Mouse (Mus musculus) stomach, postnatal 0 days (tissue): ENCODE data around the gene 9930022D16Rik. TPM values are rescaled to one million over a fixed set of nuclear protein-coding genes. Genes with fewer than 3 reads are reported as not detected.

Experiments used
- ATAC-seq: fragments of 200-750 bp; cut with Nextera tagmentation; 2 replicates; pipeline ENCODE4 v1.8.0; 2017; ENCODE audit not compliant: low FRiP score, low TSS enrichment
- DNase-seq: peaks from one replicate; pipeline ENCODE4 v3.0.0-alpha.2; 2016; ENCODE audit warnings: low spot score
- H3K27ac ChIP-seq: fragments of 300-500 bp; sonication (generic); replicated peaks from 2 replicates; pipeline ENCODE4 v1.5.1; 2014; ENCODE audit warnings: mild to moderate bottlenecking, control low read depth
- H3K27me3 ChIP-seq: fragments of 300-500 bp; sonication (generic); 2 replicates; pipeline ENCODE4 v1.6.1; 2014; ENCODE audit warnings: low read length; ENCODE audit not compliant: control insufficient read depth, insufficient read depth
- H3K36me3 ChIP-seq: fragments of 300-500 bp; sonication (generic); 2 replicates; pipeline ENCODE4 v1.6.1; 2014; ENCODE audit warnings: low read length, mixed read lengths; ENCODE audit not compliant: control insufficient read depth, insufficient read depth
- H3K4me1 ChIP-seq: fragments of 300-500 bp; sonication (generic); replicated peaks from 2 replicates; pipeline ENCODE4 v1.6.1; 2014; ENCODE audit warnings: antibody characterized with exemption; ENCODE audit not compliant: control insufficient read depth, insufficient read depth
- H3K4me2 ChIP-seq: fragments of 300-500 bp; sonication (generic); replicated peaks from 2 replicates; pipeline ENCODE4 v1.6.1; 2014; ENCODE audit warnings: low read depth, mild to moderate bottlenecking, control low read depth, moderate library complexity
- H3K4me3 ChIP-seq: fragments of 300-500 bp; sonication (generic); 2 replicates; pipeline ENCODE4 v1.5.1; 2014; ENCODE audit warnings: low read depth, low read length, control low read depth
- H3K9ac ChIP-seq: fragments of 300-500 bp; sonication (generic); 2 replicates; pipeline ENCODE4 v1.6.1; 2014; ENCODE audit warnings: mild to moderate bottlenecking, low read length, control low read depth, mixed read lengths
- H3K9me3 ChIP-seq: fragments of 300-500 bp; sonication (generic); 2 replicates; pipeline ENCODE4 v1.6.1; 2016; ENCODE audit warnings: low read length; ENCODE audit not compliant: control insufficient read depth
- CTCF ChIP-seq: IDR thresholded peaks from 2 replicates; pipeline ENCODE4 v1.5.1; 2016; ENCODE audit warnings: antibody characterized with exemption, low read depth, mild to moderate bottlenecking, moderate library complexity
- EP300 ChIP-seq: optimal IDR thresholded peaks from 2 replicates; pipeline ENCODE3; 2016; ENCODE audit warnings: antibody characterized with exemption
- WGBS: fragments of 180-500 bp; shearing (Covaris S2); extraction: QIAGEN DNeasy Blood & Tissue Kit; methylation state at CpG from one replicate; pipeline ENCODE4 v1.1.7; 2014; 5-methylcytosine and 5-hydroxymethylcytosine counted together
- polyA plus RNA-seq: library from polyadenylated mRNA; unstranded; fragments of >200 nt; fragmentation: Nextera tagmentation; extraction: Ambion mirVana; gene quantifications from 2 replicates; pipeline ENCODE4 v1.2.1, GENCODE M21; 2015

9930022D16Rik gene
- polyA plus RNA-seq, 1 experiment from 2014 or later, result not detected

GRCm38 (mm10) chr11:109395291-109395690 is 18.4 kb upstream of the 9930022D16Rik start:
- Histone ChIP-seq H3K4me3 (no peak overlapping the region), H3K36me3 (peaks cover 10% of the 10 kb centered on the region; the same call in 1 of the 2 replicates), H3K4me2 (no peak overlapping the region), H3K9me3 (no peaks in the 10 kb centered on the region), H3K4me1 (no peaks in the 10 kb centered on the region), H3K9ac (no peak overlapping the region), H3K27ac (no peak overlapping the region), H3K27me3 (no peaks in the 10 kb centered on the region)
- DNase-seq (no peak), ATAC-seq (no peak)
- TF ChIP-seq CTCF (no peak), EP300 (no peak)
- 91% methylated on average over 9 of the region's 9 CpGs for WGBS

DNA sequence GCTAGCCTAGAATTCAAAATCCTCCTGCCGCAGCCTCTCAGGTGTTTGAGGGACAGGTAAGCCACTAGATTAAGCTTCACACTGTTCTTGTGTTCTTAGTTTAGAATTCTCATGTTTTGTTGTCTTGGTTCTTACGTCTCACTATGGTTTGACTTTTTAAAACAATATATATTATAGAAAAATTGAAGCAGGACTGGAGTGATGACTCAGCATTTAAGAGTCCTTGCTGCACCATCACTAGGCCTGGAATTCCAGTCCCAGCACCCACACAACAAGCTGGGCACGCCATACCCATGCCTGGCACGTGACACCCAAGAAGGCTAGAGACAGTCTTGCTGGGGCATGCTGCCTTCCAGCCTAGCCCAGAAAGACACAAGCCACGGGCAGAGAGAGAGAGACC is 7.3 kb upstream of the 9930022D16Rik start:
- ATAC-seq, result no peak
- H3K27me3 ChIP-seq, result no peaks in the 10 kb centered on the region
- DNase-seq, result no peak
- TF ChIP-seq CTCF (no peak), EP300 (no peak)
- H3K4me1 ChIP-seq, result no peaks in the 10 kb centered on the region
- WGBS, result 85% methylated on average over 5 of the region's 5 CpGs
- no peak overlapping the region for H3K4me2 ChIP-seq
- no peak overlapping the region for H3K9ac ChIP-seq
- H3K4me3 ChIP-seq, result no peak overlapping the region
- no peaks in the 10 kb centered on the region for H3K9me3 ChIP-seq
- no peaks in the 10 kb centered on the region for H3K36me3 ChIP-seq
- H3K27ac ChIP-seq, result no peak overlapping the region

DNA sequence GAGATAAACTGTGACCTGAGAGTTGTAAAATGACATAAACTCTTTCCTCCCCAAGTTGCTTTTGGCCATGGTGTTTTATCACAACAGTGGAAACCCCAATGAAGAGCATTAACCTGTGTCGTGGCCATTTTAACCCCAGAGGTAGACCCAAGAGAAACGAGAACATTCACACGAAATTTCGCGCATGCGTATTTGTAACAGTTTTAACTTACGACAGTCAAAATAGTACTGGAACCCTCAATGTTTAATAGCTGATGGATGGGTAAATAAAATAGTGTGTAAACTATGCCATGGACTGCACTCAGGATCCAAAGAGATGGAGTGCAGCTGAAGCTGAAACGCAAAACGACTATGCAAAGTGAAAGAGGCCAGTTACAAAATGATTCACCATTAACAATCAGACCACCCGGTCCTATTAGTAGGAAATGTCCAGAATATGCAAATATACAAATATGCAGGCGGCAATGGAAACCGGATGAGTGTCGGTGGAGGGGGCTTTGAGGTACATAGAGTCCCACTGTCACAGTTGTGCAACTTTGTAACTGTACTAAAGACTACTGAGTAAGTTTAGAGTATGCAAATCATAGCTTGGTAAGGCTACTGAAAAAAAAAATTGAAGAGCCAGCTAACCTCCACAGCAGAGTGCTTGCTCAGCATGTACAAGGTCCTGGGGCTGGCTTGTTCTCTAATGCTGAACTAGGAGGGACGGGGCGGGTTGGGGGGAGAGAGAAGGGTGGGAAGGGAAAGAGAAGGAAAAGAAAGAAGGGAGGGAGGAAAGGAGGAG is 3.3 kb upstream of the 9930022D16Rik start:
- H3K36me3 ChIP-seq, result no peaks in the 10 kb centered on the region
- 81% methylated on average over 15 of the region's 15 CpGs for WGBS

DNA sequence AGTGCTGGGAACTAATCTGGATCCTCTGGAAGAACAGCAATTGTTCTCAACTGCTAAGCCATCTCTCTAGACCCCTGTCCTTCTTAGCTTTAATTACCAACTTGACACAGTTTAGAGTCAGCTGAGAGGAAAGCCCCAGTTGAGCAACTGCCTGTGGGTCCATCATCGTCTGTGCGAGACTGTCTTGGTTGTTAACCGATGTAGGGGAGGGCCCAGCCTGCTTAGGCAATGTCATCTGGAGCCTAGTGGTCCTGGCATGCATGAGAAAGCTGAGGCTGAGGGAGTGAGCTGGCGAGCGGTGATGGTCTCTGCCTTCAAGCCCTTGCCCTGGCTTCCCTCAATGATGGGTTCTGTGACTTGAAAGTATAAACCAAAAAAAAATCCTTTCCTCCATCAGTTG is 1.1 kb downstream of the 9930022D16Rik start:
- no peak overlapping the region for H3K9ac ChIP-seq
- no peak overlapping the region for H3K4me3 ChIP-seq
- H3K4me1 ChIP-seq, result no peaks in the 10 kb centered on the region
- H3K27me3 ChIP-seq, result no peaks in the 10 kb centered on the region
- no peaks in the 10 kb centered on the region for H3K36me3 ChIP-seq
- DNase-seq, result no peak
- H3K4me2 ChIP-seq, result no peak overlapping the region
- H3K9me3 ChIP-seq, result no peaks in the 10 kb centered on the region
- TF ChIP-seq EP300, result no peak
- no peak for TF ChIP-seq CTCF
- no peak for ATAC-seq
- 89% methylated on average over 5 of the region's 5 CpGs for whole genome bisulfite sequencing
- no peak overlapping the region for H3K27ac ChIP-seq

More for the DNA sequence above, 3.3 kb upstream of the 9930022D16Rik start:
- Histone ChIP-seq H3K27ac (no peak overlapping the region), H3K4me1 (no peaks in the 10 kb centered on the region), H3K4me2 (no peak overlapping the region), H3K9ac (no peak overlapping the region), H3K4me3 (no peak overlapping the region), H3K9me3 (no peaks in the 10 kb centered on the region), H3K27me3 (no peaks in the 10 kb centered on the region)
- ATAC-seq (no peak), DNase-seq (no peak)
- TF ChIP-seq EP300 (no peak), CTCF (no peak)

- H3K4me1 ChIP-seq, result no peaks in the 10 kb centered on the region
- ATAC-seq (no peak), DNase-seq (no peak)
- H3K27ac ChIP-seq, result no peak overlapping the region
- H3K27me3 ChIP-seq, result no peaks in the 10 kb centered on the region
- H3K4me2 ChIP-seq, result no peak overlapping the region
- 63% methylated on average over 8 of the region's 8 CpGs for WGBS
- H3K9ac ChIP-seq, result no peak overlapping the region
- no peaks in the 10 kb centered on the region for H3K36me3 ChIP-seq
- H3K4me3 ChIP-seq, result no peak overlapping the region
- TF ChIP-seq CTCF, result no peak
- H3K9me3 ChIP-seq, result no peaks in the 10 kb centered on the region
These were observed 3.1 kb downstream of the 9930022D16Rik start for GRCm38 (mm10) chr11:109416709-109417420.

- Histone ChIP-seq H3K27ac (no peak overlapping the region), H3K36me3 (no peaks in the 10 kb centered on the region), H3K4me1 (no peaks in the 10 kb centered on the region), H3K4me2 (no peak overlapping the region), H3K9ac (no peak overlapping the region), H3K27me3 (no peaks in the 10 kb centered on the region), H3K4me3 (no peak overlapping the region), H3K9me3 (no peaks in the 10 kb centered on the region; the same call in 1 of the 2 replicates)
- no peak for DNase-seq
- TF ChIP-seq CTCF, result no peak
- TF ChIP-seq EP300, result no peak
- WGBS, result 82% methylated on average over 9 of the region's 9 CpGs
- ATAC-seq, result no peak
These were observed 3.8 kb downstream of the 9930022D16Rik start for GRCm38 (mm10) chr11:109417472-109418040.
